Mouse (Mus musculus) c-Kit-positive CD71-negative TER-119-negative erythroid progenitor cells, embryonic 14.5 days (primary cell): ENCODE data around the gene Fam178b.

ENCODE experiments used
- DNase-seq: peaks from one replicate; pipeline ENCODE4 v3.0.0-alpha.2; 2013; ENCODE audit warnings: low read depth

The Fam178b gene

DNA sequence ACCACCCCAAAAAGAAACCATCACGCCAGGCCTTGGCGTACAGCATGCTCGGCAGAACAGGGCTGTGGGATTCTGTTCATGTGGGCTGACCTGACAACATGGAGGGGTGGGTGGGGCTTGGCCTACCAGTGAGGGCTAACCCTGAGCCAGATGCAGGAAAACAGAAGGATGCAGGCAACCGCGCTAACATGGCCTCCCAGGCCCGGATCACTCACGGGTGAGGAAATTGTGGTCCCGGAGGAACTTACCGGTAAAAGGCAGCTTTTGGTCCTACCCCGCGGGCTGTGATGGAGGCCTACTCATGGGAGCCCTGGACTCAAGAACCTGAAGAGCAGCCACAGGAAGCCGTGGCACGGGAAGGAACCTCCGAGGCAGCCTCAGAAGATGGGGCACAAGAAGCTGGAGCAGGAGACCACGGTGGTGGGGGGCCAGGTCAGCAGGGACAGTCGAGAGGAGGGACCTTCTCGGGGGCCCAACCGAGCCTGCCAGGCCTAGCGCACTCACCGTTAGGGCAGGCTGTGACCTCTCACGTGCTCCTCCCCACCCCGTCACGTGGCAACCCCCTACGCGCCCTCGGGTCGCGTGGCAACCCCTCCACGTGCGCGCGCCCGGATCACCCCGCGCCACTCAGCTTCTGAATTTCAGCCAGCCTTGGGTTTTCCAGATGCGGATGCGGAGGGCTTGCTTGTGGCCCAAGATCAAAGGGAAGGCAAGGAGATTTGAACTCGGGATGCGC, at the start of gene Fam178b:
Gene Fam178b (minus strand): TSS at position 564 of the 736 bp plus-strand sequence.
- DNase-seq: no peak

DNA sequence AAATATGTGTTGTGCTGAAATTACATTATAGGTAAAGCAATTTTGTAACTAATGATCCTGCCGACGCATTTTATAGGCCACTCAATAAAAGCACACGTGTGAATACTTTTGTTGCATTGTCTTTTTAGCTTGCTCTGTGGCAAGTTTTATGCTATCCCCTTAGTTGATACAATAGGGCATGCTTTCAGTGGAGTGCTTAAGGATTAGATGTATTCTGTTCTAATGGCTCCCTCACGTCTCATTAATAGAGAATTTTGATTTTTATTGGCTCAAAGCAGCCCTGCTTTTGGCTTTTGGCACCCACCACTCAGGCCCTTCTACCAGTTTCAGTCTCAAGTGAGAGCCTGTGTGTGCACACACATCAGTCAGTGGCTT, 41.1 kb upstream of the Fam178b start:
- no peak for DNase-seq

DNA sequence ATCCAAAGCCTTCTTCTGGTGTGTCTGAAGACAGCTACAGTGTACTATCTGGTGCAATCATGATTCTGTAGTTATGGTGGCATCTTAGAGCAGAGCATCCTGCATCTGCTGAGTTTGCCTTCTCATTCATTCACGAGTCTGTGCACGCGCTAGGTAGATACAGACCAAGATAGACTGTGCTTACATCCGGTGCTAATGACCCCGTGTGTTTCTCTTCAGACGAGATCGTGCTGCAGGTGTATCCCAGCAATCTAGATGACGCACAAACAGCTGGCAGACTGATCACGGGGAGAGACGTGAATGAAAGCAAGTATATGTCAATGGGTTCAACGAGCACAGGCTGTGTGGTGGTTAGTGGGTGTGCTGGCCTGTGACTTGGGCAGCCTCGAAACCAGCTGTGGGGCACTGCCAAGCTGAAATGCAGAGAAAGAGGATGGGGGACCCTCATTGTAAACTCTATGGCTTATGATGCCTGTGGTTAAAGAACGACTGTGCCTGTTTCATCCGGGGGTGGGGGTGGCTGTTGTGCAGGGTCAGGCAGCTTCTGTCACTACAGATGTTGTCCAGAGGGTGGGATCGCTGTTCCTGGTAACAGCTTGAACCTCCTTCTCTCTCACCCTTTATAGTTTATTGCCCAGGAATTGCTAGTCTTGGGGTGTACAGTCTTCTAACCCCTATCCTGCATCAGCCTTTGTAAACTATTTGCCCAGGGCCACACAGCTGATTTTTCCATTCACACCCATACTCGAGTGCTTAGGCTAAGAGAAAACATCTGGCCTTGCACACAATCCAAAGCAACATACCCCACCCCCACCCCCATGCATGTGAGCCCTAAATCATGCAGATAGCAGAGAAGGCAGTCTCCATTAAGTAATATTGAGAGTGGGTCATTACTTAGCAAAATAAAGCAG, 40.4 kb upstream of the Fam178b start:
- DNase-seq: no peak

DNA sequence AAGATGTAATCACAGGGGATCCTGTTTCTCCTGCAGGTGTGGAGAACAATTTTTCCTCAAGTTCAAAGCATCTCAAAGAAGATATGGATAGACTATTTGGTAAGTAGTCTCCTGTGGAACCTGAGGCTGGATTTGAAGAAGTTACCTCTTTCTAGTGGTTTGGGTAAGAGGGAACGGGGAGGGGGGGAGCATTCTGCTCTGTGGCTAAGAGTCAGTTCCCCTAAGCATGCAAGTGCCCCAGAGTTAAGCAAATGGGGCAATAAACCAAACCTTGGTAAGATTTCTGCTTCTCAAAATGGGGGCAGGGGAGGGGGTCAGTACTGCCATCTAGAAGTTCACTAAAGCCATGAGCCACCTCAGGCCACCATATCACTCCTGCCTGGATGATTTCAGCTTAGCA, 35.8 kb upstream of the Fam178b start:
- DNase-seq: no peak

DNA sequence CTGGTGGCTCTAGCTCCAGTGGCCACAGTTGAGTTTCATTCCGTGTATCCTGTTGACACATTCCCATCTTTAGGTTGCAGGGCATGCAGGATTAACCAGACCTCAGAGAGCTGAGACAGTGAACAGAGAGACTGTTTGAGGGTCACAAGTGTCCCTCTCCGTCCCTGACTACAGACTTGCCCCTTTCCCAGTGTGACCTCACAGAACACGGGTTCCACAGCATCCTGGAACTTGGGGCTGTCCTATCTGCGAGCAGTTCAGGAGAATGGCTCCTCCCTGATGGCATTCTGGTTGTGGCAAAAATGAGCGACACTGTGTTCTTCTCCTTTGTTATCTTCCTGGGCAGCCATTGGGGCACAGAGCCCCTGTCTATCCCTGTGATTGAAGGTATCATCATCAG, 31.3 kb upstream of the Fam178b start, which contains the start of gene Actr1b:
Gene Actr1b (minus strand): TSS at position 112 of the 400 bp plus-strand sequence.
- no peak for DNase-seq

DNA sequence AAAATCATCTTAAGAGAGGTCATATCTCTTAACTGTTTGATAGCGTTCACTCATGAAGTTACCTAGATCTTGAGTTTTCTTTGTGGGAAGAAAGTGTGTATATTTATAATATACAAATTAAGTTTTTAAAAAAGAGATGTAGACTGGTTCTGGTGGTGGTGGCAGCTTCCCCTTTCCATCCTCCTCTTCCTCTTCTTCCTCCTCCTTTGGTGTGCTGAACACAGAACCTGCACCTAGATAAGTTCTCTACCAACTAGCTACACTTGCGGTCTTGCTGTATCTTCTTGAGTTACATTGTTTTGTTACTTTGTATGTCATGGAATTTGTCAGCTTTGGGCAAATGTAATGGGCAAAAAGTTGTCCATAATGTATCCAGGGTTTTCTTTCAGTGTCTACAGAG, 28.1 kb upstream of the Fam178b start:
- no peak for DNase-seq

DNA sequence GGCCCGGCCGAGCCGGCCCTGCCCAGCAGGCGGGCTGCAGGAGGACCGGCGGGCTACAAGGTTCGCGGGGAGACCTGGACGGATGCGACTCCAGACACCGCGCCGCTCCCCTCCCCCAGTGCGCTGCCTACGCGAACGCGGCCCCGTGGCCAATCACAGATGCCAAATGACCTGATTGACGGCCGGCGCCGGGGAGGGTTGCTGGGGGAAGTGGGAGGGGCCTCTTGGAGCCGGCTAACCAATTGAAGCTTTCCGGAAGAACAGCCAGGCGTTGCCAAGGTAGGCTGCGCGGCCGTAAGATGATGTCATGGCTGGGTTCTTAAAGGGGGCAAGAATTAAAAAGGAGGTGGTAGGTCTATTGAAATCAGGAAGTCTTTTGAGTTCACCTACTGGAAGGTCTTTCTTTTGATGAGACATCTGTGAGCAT, 26.9 kb upstream of the Fam178b start, which contains the start of gene 4933424G06Rik:
Gene 4933424G06Rik (plus strand): TSS at position 296 of the 427 bp plus-strand sequence.
- peak; percentile 97 for DNase-seq

DNA sequence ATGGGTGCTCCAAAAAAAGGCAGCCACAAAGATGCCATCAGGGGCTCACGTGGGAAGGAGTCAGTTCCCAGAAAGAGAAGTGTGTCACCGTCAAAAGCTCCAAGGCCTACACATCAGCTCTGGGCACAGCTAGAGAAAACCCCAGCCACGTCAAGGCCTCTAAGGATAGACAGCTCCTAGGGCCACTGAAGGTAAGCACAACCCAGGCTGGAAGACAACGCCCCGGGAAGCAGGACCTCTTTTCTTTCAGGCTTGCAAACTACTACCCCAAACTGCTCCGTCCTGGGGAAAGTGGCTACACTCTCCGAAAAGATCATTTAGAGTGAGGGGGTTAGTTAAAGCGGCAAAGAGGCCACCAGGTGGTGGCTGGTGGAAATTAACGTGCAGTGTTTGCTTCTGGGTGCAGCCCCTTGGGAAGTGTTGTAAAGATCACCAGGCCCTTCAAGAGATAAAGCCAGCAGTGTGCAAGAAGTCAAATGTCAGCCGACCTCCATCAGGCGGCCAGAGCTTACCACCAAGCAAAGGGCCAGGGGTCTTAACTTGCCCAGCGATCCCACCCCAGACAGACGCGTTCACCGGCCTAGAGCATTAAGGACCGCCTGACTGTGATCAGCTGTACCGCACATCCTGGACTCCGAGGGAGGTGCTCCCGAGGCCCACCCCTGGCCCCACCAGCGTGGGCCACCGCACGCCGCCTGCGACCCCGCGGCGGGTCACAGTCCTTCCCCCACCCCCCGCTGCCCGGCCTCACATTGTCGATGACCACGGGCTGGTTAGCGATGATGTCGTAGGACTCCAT, 26.3 kb upstream of the Fam178b start:
- DNase-seq: peak; percentile 34

DNA sequence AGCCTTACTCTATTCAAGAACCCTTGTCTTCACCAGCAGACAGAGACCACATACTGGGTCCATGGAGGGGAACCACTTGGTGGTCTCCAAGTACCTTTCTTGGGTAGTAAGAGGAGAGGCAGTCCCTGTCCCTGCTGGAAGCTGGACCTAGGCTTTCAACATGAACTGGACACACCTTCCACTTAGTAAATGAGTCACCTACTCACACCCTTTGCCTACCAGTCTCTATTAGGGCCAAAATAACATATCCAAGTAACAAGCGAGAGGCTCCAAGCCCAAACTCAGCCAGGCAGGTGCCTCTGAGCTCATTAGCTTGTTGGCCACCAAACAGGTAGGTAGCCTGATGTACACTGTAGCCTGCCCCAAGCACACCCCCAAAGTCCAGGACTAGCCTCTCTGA, 25.6 kb upstream of the Fam178b start:
- DNase-seq: no peak

DNA sequence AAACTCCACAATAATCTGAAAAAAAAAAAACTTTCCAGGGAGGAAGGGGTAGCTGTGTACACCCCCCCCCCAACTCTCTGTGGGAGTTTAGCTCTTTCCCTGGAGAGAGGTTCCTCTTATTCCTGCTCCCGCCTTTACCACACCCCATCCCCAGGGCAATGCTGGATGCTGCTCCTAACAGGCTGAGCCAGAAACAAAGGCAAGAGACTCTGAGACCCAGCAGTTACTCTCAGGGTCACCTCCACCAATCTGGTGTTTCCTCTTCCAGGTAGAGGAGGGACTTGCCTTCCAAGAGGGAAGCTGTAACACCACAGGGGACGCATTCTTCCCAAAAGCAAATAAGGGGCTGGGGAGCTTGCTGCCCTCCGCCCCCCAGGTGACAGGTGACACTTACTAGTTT, 24.8 kb upstream of the Fam178b start:
- DNase-seq: no peak

DNA sequence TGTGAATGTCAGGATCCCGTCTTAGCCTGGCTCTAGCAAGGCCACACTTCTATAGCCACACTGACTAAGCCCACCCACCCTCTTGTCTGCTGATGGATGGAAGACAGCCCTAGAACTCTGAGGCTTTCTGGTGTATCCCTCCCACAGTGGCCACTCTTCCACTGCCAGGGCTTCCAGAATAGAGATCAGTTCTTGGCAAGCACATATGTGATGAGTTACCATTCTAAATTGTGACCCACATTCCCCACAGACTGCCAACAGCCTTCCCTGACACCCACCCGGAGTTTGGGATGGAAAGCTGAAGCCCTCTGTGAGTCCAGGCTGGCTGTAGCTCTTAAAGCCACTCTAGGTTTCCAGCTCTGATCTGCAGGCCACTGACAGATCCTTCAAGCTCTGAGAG, 24.2 kb upstream of the Fam178b start:
- DNase-seq: no peak

DNA sequence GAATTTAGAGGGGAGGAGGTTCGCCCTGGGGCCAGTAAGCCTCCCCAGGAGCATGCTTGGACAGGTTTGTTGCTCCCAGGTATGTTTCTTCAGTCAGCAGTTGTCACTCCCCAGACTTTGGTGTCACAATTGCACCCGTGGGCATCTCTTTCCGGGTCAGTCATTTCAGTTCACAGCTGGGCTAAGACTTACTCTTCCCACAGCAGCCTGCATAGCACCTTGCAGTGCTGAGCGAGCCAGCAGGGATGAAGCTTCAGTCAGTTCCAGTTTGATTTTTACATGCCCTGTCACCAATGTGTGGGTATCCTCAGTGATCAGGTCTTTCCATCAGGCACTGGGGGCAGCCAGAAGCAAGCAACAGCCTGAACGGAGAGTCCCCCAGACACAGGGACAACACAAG, 14.0 kb upstream of the Fam178b start:
- DNase-seq: no peak

DNA sequence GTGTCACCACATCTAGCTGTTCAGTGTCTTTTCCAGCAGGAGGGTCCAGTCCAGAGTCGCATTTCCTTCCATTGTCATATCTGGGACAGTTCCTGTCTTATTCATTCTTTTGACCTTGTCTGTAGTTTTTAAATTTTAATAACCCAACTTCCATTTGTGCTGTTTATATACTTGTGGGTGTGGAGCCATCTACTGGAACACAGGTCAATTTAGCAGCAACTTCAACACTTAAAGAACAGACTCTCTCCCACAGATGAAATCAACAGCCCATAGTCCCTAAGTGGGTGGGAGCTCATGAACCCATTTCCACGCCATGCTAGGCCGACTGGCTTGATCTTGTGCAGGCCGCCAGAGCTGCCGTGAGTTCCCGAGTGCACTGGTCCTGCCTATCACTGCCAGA, 13.4 kb upstream of the Fam178b start:
- no peak for DNase-seq

DNA sequence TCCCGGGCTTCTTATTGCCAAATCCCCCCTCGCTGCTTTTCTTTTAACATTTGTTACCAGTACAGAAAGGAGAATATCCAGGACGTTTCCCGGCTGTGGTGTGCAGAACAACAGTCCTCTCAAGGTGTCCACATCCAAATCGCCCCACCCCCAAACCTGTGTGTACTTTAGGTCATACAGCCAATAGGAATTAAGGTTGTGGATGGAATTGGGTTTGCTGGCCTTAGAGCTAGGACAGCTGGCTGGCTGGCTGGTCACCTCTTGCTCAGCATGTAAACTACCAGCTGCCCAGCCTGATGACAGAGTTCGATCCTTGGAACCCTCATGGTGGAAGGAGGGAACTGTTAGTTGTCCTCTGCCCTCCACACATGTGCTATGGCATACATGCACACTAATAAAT, 11.9 kb upstream of the Fam178b start:
- DNase-seq: no peak

DNA sequence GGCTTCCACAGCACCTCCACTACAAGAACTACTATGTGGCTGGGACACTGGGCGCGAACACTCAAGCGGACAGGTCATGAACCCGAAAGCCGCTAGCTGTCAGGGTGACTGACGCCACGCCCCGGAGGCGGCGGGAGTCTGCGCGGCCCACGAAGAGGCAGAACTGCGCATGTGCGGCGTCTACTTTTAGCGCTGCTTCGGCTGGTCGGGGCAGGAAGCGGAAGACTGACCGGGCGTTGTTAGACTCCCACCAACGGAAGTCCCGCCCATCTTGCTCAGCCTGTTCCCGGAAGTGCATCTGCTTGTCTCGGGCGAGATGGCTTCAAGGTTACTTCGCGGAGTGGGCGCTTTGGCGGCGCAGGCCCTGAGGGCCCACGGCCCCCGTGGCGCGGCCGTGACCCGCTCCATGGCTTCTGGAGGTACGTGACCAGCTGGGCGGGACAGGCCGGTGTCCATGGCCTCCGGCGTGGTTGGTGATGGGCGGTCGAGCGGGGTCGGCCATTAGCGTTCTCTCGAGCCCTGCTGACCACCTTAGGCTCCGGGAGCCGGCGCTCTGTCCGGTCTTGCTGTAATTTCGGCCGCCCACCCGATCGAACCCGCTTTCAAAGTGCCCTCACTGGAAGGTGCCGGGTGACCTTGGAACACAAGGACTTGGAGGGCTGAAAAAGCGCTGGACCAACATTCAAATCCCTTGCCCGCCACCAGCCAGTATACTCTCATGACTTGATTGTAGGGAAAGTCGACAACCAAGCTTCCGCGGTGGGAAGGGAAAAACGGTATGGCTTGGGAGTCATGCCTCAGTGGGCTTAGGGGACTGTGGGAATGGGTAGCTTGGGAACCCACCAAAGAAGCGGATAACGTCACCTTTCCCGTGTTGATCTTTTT, 8.5 kb upstream of the Fam178b start, which contains the start of gene Cox5b:
Gene Cox5b (plus strand): TSS at position 179 of the 885 bp plus-strand sequence.
- peak; percentile 99 for DNase-seq

DNA sequence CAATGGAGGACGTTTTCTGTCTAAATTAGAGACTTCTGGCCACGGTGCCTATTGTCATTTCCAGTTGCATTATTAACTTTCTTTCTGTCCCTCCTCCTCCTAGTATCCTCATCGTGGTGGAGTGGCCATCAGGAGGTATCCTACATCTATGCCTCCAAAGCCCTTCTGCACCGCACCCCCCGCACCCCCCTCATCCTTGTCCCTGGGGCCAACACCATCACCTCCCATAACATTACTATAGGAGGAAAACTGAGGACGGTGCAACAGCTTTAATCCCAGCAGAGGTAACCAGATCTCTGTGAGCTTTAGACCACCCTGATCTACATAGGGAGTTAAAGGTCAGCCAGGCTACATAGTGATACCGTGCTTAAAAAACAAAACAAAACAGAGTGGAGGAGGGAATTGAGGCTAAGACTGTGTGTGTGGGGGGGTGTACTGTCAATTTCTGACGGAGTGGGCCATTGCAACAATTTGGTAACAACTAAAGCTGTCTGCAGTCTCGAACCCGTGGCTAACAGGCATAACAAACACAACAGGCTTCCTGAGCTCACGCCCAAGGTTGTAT, 7.8 kb upstream of the Fam178b start:
- no peak for DNase-seq

DNA sequence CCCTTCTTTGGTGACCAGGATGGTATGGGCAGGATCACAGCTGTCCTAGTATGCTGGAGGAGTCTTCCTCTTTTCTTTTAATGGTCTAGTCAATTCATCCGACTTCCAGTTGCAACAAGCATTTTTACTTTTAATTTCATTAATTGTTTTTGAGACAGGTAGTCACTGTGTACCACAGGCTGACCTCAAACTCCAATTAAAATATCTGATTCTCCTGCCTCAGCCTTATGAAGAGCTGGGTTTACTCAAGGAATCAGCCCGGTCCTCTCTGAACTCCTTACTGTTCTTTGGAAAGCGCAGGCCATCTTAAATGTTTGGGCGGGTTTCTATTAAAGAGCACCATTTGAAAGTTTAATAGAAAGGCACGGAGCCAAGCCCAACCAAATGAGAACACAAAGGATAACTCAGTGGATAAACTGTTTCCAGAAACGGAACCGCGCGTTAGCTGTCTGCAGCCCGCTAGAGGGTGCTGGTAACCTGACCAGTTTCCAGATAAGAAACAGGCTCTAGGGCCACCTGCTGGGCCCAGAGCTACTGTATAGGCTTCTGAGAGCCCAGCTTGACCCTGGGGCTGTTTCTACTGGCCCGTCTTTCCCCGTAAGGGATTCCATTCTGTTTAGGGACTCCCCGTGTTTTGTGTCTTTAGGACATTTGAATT, 956 bp upstream of the Fam178b start:
- peak; percentile 63 for DNase-seq

DNA sequence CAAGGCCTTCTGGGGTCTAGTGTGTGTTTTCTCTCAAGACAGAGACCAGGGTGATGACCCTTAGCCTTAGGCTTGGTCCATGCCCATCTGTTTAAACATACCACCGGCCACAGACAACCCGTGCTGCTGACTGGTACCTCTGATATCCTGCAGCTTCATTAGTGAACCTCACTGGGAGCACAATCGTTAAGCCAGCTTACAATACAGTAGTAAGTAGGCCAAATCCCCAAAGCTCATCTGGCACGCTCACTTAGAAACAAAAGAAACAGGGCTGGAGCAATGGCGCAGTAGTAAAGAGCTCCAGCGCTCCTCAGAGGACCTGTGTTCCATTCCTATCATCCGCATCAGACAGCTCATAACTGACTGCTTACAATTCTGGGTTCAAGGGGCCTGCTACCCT, 2.1 kb downstream of the Fam178b start:
- no peak for DNase-seq

DNA sequence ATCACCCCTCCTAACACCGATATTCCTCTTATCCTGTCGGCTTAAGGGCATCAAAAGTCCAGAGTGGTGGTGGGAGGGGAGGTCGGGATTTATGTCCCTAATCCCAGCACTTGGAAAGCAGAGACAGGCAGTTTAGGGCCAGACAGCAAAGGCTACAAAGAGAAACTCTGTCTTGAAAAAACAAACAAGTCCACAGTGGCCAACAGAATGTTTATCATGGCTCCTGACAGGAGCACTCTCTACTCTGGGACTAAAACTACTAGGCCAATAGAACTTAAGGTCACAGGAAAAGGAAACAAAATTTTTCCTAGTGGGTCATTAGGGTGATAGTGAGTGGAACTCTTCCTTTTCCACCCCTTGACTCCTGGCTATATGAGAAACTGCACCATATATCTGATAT, 8.0 kb downstream of the Fam178b start:
- no peak for DNase-seq

DNA sequence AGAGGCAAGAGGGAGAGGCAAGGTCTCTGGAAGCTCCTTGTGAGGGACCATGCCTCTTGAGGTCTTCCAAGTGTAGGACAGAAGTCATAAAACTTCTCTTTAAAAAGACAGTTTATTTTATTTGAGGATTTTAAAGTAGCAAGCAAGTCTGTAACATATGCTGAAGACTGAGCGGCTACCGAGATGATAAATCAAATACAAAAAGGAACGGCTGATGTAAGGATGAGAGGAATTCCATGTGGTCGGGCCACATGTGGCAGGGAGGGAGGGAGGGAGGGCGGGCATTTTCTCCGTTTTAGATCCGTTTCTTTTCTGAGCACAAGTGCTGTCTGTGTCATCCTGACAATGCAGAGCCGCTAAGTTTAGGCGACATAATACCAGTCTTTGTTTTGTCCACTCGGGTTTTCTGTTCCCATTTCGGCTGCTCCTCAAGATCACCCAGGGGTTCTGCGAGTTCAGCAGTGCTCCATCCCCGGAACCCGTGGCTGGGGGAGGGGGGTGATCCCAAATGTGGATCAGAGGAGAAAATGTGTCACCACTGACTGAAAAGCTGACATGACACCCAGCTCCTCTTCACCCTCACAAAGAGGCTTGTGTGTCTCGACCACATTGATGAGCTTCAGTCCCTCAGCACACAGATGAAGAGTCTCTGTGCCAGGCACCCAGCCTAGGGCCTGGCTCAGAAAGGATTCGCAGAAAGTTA, 10.2 kb downstream of the Fam178b start:
- DNase-seq: no peak
